Mouse (Mus musculus) spleen, postnatal 10 days (tissue): ENCODE data around the gene 4930455H04Rik.

Source experiments
- DNase-seq, 2 experiments: peaks; one replicate each; pipeline ENCODE4 v3.0.0; 2021 to 2022; ENCODE audit warnings: low spot score in 2 of 2

The 4930455H04Rik gene

DNA sequence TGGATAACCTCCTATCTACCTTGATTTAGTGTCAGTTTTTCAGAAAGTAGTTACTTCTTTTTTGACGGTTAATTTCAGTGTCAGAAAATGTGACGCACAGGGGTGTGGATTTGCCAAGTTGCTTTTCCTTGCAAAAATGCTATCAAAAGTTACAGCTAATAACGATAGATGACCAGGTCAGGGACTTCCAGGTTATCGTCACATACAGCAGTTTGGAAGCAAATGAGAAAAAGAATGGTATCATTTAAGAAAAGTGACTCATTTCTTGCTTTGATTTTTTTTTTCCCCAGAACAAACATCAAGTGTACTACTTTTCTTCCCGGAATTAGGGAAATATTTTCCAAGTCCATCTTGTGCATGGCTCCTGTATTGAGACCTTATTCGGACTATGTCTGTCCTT, 631 bp upstream of the 4930455H04Rik start:
- no peak for DNase-seq

DNA sequence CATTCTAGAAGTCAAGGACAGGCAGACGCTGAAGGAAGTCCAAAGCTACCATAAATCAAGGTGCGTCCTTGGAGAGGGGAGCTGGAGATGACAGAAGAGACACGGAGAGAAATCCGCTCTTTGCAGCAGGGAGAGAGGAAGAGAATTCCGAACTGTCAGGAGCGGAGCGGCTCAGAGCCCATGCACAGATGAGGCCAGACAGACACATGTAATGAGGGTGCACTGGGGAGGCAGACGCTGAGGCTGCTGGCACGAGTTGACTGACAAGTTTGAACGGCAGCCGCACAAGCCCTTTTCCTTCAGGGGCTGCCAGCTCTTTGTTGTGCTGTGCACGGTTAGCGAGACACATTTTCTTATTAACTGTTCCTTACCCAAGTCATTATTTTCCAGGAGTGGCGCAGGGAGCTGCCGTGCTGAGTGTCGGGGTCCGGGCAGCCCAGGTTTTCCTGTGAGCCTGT, 502 bp downstream of the 4930455H04Rik start, which contains the start of gene Palmd:
Gene Palmd, minus strand, starts transcription at position 448 of the 458 bp plus-strand sequence.
- DNase-seq, result no peak

DNA sequence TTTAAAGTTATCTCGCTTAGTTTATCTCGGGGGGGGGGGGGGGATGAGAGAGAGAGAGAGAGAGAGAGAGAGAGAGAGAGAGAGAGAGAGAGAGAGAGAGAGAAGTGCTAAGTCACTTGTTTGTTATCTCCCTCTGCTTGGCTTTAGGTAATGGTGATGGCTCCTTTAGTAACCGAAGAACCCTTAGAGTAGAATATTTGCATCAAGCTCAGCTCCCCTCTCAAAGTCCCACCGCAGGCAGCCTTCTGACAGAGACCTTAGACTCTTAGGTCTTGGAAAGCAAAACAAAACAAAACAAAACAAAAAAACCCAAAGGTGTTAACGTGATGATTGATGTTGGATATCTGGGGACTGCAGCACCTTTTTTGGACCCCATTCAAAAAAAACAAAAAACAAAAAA, 936 bp downstream of the 4930455H04Rik start:
- DNase-seq, result no peak

- no peak for DNase-seq
Observed at GRCm38 (mm10) chr3:116969786-116970185, 1.7 kb downstream of the 4930455H04Rik start.

GRCm38 (mm10) chr3:116981811-116982575, 13.9 kb downstream of the 4930455H04Rik start:
- DNase-seq, result no peak

DNA sequence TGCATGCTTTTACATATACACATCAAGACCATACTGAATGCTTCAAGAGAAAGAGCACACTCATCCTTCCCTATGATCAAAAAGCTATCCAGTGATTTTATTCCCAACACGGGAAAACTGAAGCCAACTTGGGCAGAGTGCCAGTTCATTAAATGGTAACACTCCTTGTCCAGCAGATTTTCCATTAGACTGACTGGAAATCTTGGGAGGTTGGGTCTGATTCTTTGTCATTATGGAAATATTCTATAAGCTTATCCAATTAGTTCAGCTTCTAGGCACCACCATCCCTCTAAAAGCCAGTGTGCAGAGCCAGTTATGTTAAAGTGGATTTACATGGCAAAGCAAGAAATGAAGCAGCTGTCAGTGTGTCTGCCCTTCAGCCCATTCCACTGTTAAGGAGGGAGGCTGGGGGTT, 17.0 kb downstream of the 4930455H04Rik start:
- no peak for DNase-seq

DNA sequence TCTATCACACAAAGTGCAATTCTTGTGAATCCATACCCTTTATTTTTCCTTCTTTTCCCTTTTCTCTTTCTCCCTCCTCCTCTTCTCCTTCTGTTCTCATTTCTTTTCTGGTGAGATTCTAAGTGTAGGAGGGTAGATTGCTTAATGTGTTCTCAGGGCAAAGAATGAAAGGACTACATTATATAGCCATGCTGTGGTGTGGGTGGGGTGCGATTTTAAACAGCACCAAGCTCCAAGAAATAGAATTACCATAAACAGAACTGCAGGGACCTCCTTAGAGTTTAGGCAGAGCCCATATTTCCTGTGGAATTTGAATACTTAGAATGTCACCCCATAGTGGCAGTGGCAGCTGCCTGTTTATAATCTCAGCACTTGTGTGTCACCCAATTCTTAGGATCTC, 17.7 kb downstream of the 4930455H04Rik start:
- DNase-seq, result no peak

GRCm38 (mm10) chr3:116986451-116986850, 18.4 kb downstream of the 4930455H04Rik start:
- DNase-seq, result no peak

- no peak for DNase-seq
Observed at GRCm38 (mm10) chr3:116988221-116988620, 20.2 kb downstream of the 4930455H04Rik start.

GRCm38 (mm10) chr3:116991180-116991579, 23.1 kb downstream of the 4930455H04Rik start:
- no peak for DNase-seq

- DNase-seq, result no peak
Observed at GRCm38 (mm10) chr3:116993011-116993410, 24.9 kb downstream of the 4930455H04Rik start.

DNA sequence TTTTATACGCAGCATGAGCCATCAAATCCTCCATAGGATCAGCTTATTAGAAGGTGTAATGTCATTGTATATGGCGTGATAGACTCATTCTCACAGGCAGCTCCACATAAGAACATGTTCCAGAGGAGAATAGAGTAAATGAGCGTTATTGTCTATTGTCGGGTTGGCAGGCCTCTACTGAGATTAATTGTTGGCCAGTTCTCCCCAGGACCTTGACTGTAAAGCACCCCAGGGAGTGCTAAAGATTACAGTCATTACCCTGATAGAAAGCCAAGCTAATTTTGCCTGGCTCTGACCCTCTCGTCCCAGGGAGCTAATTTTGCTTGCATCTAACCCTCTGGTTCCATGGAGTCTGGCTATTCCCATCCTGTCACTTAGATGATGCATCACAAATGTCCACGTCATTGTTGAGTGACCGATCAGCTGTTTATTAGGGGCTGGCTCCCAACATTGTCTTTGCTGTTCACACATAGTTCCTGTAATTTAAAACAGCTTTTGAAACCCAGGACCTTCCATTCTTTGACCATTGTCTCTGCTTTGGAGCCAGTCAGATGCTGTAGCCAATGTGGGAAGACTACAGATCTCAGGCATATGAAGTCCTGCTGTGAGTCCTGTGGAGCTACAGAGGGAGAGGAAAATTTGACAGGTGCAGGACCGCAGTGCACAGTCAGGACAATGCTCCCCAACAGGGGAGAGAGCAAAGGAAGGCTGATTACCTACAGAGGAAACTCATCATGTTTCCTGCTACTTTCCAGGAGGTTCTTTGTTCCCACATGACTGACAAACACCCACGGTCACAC, 33.8 kb downstream of the 4930455H04Rik start:
- no peak for DNase-seq

DNA sequence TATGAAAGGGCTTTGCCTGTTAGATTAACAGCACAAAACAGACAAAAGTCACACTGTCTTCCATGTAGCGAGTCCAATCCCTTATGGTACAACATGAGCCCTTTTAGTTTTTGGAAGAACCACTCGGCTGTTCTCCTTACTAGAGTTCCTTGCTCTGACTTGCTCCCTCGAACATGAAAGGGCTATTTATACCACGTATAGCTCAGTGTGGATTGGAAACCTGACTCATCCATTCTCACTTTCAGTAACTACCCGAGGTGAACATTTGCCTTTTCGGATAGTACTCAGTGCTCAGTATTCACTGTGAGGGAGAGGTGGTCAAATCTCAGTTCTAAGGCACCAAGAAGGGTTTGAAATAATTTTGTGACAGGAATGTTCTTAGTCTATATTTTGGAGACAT, 35.3 kb downstream of the 4930455H04Rik start:
- no peak for DNase-seq

DNA sequence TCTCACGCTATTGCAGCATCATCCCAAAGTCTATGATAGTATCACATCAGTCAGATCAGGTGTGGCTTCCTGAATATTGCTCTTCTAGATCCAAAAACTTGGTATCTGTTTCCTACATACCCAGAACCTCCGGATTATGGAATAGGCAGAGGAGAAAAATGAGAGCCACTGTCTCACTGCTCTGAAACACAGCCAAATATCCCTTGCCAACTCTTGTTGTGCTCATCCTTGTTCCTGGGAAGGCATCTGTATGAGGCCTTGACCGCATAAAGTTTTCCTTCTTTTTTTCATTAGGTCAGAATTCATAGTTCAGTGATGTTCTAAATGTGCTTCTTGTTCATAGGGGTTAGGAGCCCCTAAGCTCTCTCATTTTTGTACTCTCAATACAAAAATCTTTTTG, 38.6 kb downstream of the 4930455H04Rik start:
- DNase-seq, result no peak

GRCm38 (mm10) chr3:117007340-117007739, 39.3 kb downstream of the 4930455H04Rik start:
- DNase-seq, result no peak

DNA sequence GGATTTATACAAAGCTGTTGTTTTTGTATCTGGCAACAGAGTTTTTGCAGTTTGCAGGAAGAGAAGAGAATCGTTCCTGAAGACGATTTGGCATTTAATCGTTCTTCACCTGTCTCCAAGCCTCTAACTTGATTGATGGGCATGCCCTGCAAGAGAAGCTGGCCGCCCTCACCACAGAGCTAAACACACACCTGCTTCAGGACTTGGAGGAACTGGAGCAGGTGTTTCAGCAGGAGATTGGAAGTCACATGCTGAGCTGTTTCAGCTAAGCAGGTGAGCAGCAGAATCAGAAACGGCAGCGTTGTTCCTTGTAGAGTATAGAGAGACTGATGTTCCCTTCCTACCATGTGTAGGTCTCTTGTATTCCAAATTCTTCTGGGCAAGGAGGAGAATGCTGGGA, 42.1 kb downstream of the 4930455H04Rik start:
- no peak for DNase-seq

GRCm38 (mm10) chr3:117020319-117020718, 52.3 kb downstream of the 4930455H04Rik start:
- no peak for DNase-seq

GRCm38 (mm10) chr3:117021907-117022306, 53.8 kb downstream of the 4930455H04Rik start:
- no peak for DNase-seq

DNA sequence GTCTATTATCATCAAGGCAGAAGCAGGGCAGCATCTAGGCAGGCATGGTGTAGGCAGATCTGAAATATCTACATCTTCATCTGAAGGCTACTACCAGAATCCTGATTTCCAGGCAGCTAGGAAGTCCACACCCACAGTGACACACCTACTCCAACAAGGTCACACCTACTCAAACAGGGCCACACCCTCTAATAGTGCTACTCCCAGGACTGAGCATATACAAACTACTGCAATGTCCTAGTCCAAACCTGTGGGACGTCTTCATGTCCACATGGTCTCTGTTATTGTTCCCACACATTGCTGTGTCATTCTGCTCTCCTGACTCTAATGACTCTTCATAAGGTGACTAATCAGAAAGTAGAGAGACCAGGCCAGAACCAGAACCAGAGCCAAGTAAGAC, 56.0 kb downstream of the 4930455H04Rik start:
- DNase-seq, result no peak

- DNase-seq, result no peak
Observed at GRCm38 (mm10) chr3:117024557-117024956, 56.5 kb downstream of the 4930455H04Rik start.

DNA sequence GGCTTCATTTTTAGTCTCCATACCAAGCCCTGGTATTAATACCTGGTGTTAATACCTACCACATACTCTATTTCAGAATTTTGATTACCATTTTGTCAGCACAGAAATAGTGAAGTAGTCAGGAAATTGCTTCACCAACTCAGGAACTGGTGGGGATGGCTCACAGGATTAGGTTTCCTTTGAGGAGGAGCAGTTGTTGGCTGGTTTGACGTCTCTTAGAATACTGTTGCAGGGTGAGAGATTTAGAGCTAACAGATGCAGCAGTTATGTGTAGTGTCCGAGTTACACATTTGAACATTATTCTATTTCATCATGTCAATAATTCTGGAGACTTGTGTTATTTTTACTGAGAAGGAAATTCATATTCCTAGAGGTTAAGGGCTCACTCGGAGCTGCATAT, 57.4 kb downstream of the 4930455H04Rik start:
- DNase-seq, result no peak
